Mouse (Mus musculus): ENCODE results near the gene Gm10491. TPM values are rescaled to one million over a fixed set of nuclear protein-coding genes. Genes with fewer than 3 reads are reported as not detected.

Gm10491 gene
- polyA plus RNA-seq (2012; rRNA removed) (not detected in 2 replicates), polyA plus RNA-seq (2014; fragmentation: Nextera tagmentation; extraction: Ambion mirVana) (not detected in 2 replicates)

DNA sequence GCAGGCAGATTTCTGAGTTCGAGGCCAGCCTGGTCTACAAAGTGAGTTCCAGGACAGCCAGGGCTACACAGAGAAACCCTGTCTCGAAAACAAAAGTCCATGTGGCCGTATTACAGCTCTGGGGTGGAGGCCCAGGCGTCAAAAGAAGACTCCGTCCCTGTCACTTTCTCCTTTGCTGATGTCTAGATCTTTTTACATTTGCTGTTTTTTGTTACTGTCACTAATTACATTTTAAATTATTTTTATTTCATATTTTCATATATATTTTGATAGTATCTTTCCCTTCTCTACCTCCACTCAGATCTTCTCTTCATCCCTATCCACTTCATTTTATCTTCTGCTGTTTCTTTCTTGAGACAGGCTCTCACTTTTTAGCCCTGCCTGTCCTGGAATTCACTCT is at the start of gene Gm10491:
Gene Gm10491 (minus strand): TSS at position 101 of the 400 bp plus-strand sequence.
- no peaks in the 10 kb centered on the region for H3K9me3 ChIP-seq (ENCODE audit: control insufficient read depth, low read length)
- H3K4me1 ChIP-seq (ENCODE audit: control insufficient read depth, insufficient read depth, low read length), result no peaks in the 10 kb centered on the region
- H3K4me2 ChIP-seq (replicated peaks; ENCODE audit: low read depth, low read length, severe bottlenecking), result no peak within 1 kb of the TSS
- no peak for TF ChIP-seq POLR2A (IDR thresholded peaks at IDR 0.05; ENCODE audit: borderline replicate concordance, extremely low read depth, insufficient read depth, insufficient read length)
- DNase-seq (ENCODE audit: low spot score) (no peak), ATAC-seq (ENCODE audit: low FRiP score, low read depth) (no peak)
- no peak within 1 kb of the TSS for H3K4me3 ChIP-seq (replicated peaks; ENCODE audit: low read length)
- 87% methylated on average over 4 of the region's 5 CpGs for WGBS
- peaks cover 10% of the 10 kb centered on the region for H3K36me3 ChIP-seq (ENCODE audit: control insufficient read depth, insufficient read depth, low read length)
- no peak within 1 kb of the TSS for H3K9ac ChIP-seq (ENCODE audit: low read depth, low read length, severe bottlenecking)
- no peak within 1 kb of the TSS for H3K27ac ChIP-seq (replicated peaks; ENCODE audit: low read depth, low read length)
- H3K27me3 ChIP-seq (ENCODE audit: control insufficient read depth, insufficient read depth, low read length), result no peaks in the 10 kb centered on the region

DNA sequence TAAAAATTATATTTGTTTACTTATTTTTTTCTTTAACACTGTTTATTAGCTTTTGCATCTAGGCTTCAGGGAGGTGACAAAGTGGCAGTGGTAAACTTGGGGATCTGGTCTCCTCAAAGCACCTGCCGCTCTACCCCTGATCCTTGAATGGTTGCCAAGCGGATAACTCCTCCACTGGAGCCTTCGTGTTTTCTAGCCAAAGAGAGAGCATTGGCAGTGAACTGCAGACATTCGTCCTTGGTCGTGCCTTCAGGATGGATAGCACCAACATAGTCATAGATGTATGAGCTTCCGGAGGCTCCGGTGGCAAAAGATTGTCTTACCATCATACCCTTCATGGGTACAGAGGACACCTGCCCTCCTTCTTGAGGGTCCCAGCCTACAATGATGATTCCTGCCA is 42.5 kb upstream of the Gm10491 start:
- H3K4me2 ChIP-seq (replicated peaks; ENCODE audit: low read depth, low read length, severe bottlenecking), result no peak overlapping the region
- DNase-seq (ENCODE audit: low spot score) (no peak), ATAC-seq (ENCODE audit: low FRiP score, low read depth) (no peak)
- no peaks in the 10 kb centered on the region for H3K36me3 ChIP-seq (ENCODE audit: control insufficient read depth, insufficient read depth, low read length)
- no peak overlapping the region for H3K4me3 ChIP-seq (replicated peaks; ENCODE audit: low read length)
- H3K4me1 ChIP-seq (ENCODE audit: control insufficient read depth, insufficient read depth, low read length), result no peaks in the 10 kb centered on the region
- no peaks in the 10 kb centered on the region for H3K9me3 ChIP-seq (ENCODE audit: control insufficient read depth, low read length)
- no peak overlapping the region for H3K27ac ChIP-seq (replicated peaks; ENCODE audit: low read depth, low read length)
- H3K27me3 ChIP-seq (ENCODE audit: control insufficient read depth, insufficient read depth, low read length), result no peaks in the 10 kb centered on the region
- WGBS, result 88% methylated on average over 7 of the region's 7 CpGs
- no peak overlapping the region for H3K9ac ChIP-seq (ENCODE audit: low read depth, low read length, severe bottlenecking)
- no peak for TF ChIP-seq POLR2A (IDR thresholded peaks at IDR 0.05; ENCODE audit: borderline replicate concordance, extremely low read depth, insufficient read depth, insufficient read length)

DNA sequence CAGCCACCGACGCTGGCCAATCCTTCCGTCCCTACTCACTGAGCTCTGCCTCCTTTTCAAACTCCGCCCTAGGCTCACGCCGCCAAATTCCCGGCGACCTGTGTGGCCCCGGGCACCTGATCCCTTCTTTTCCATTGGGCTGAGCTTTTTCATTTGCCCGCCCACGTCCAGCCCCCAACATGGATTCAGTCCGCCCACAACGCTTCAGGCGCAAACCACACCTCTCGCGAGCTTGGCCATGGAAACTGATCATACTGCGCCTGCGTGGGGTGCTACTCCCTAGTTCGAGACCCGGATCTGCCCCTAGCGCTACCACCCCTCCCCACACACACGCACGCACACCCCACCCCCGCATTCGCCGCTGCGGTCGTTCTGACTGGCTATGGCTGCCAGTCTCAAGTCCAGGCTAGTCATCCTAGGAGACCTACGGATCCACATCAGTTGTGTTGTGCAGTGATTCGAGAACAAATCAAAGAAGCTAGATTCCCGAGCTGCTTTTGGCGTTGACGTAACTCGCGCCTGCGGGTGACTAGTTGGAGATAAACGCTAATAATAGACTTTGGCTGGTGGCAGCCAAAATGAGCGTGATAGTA is 40.4 kb upstream of the Gm10491 start:
- Histone ChIP-seq H3K27ac (replicated peaks; ENCODE audit: low read depth, low read length) (0 out of 2 replicates have a peak overlapping the region, but pooled peaks have one; percentile 33), H3K9ac (ENCODE audit: low read depth, low read length, severe bottlenecking) (peak overlapping the region; percentile 54), H3K27me3 (ENCODE audit: control insufficient read depth, insufficient read depth, low read length) (no peaks in the 10 kb centered on the region), H3K4me1 (ENCODE audit: control insufficient read depth, insufficient read depth, low read length) (no peaks in the 10 kb centered on the region), H3K36me3 (ENCODE audit: control insufficient read depth, insufficient read depth, low read length) (peaks cover 2% of the 10 kb centered on the region), H3K9me3 (ENCODE audit: control insufficient read depth, low read length) (no peaks in the 10 kb centered on the region), H3K4me2 (replicated peaks; ENCODE audit: low read depth, low read length, severe bottlenecking) (peak overlapping the region; percentile 45), H3K4me3 (replicated peaks; ENCODE audit: low read length) (peak overlapping the region; percentile 46)
- peak; percentile 92 for DNase-seq (ENCODE audit: low spot score)
- 22% methylated on average over 38 of the region's 38 CpGs for WGBS
- peak; percentile 99 for ATAC-seq (ENCODE audit: low FRiP score, low read depth)
- TF ChIP-seq POLR2A (IDR thresholded peaks at IDR 0.05; ENCODE audit: borderline replicate concordance, extremely low read depth, insufficient read depth, insufficient read length), result no peak

DNA sequence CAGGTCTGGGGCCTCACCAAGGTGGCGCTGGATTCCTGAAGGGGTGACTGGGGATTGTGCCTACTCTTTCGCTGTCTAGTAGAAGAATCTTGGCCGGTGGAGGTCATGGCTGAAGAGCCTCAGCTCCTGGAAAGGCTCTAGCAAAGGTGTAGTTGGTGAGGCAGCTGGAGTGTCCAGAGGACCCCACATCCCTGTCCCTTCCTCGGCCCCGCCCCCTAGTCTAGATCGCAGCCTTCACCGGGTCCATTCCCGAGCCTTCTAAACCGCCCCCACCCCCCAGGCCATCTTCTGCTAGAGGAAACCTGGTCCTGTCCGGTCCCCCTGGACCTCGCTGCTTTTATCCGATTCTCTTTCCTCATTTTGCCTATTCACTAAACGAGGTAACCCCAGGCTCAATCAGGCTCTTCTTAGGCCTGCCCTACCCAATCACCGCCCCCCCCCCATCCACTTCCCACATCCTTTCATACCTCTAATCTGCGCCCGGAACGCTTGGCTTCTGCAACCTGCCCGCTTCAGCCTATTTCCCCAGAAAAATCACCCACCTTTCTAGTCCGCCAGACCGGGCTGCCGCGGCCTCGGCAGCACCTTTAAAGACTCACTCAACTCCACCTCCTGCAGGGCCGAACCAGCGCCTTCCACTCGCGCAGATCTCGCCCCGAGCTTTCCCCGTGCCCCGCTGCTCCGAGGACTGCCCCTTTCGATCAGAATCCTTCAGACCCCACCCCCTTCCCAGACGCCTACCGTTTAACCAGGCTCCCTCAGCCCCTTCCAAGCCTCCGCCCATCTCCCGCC is 39.7 kb upstream of the Gm10491 start, which contains the start of gene Hdac6:
Gene Hdac6 (minus strand): TSS at position 782 of the 792 bp plus-strand sequence.
- Histone ChIP-seq H3K9me3 (ENCODE audit: control insufficient read depth, low read length) (no peaks in the 10 kb centered on the region), H3K4me1 (ENCODE audit: control insufficient read depth, insufficient read depth, low read length) (no peaks in the 10 kb centered on the region), H3K4me2 (replicated peaks; ENCODE audit: low read depth, low read length, severe bottlenecking) (peak within 1 kb of the TSS; percentile 46), H3K36me3 (ENCODE audit: control insufficient read depth, insufficient read depth, low read length) (peaks cover 2% of the 10 kb centered on the region), H3K4me3 (replicated peaks; ENCODE audit: low read length) (peak within 1 kb of the TSS; percentile 46), H3K9ac (ENCODE audit: low read depth, low read length, severe bottlenecking) (peak within 1 kb of the TSS; percentile 54), H3K27ac (replicated peaks; ENCODE audit: low read depth, low read length) (0 out of 2 replicates have a peak within 1 kb of the TSS, but pooled peaks have one; percentile 33), H3K27me3 (ENCODE audit: control insufficient read depth, insufficient read depth, low read length) (no peaks in the 10 kb centered on the region)
- DNase-seq (ENCODE audit: low spot score), result no peak
- no peak for ATAC-seq (ENCODE audit: low FRiP score, low read depth)
- WGBS, result 29% methylated on average over 31 of the region's 37 CpGs
- peak; percentile 47; the same call in 1 of the 2 replicates for TF ChIP-seq POLR2A (IDR thresholded peaks at IDR 0.05; ENCODE audit: borderline replicate concordance, extremely low read depth, insufficient read depth, insufficient read length)

DNA sequence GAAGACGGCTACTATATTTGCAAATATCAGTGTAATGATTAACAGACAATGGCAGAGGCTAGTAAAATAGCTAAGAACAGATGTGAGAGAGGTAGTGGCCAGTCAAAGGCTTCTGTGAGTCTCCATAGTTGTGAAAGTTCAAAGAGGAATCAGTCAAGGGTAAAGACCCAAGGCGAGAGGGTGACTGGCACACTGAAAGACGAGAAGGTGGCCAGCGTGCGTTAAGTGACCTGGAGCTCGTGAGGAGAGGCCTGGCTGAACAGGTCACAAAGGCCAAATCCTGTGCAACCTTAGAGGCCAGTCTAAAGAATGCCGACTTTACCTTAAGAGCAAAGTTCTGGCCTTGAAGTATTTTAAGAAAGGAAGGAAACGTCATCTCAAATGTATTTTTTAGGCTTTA is 38.0 kb upstream of the Gm10491 start:
- H3K9ac ChIP-seq (ENCODE audit: low read depth, low read length, severe bottlenecking), result no peak overlapping the region
- H3K4me1 ChIP-seq (ENCODE audit: control insufficient read depth, insufficient read depth, low read length), result no peaks in the 10 kb centered on the region
- H3K4me3 ChIP-seq (replicated peaks; ENCODE audit: low read length), result no peak overlapping the region
- no peak overlapping the region for H3K27ac ChIP-seq (replicated peaks; ENCODE audit: low read depth, low read length)
- H3K27me3 ChIP-seq (ENCODE audit: control insufficient read depth, insufficient read depth, low read length), result no peaks in the 10 kb centered on the region
- H3K9me3 ChIP-seq (ENCODE audit: control insufficient read depth, low read length), result no peaks in the 10 kb centered on the region
- WGBS, result 71% methylated on average over 8 of the region's 8 CpGs
- DNase-seq (ENCODE audit: low spot score), result no peak
- no peak for TF ChIP-seq POLR2A (IDR thresholded peaks at IDR 0.05; ENCODE audit: borderline replicate concordance, extremely low read depth, insufficient read depth, insufficient read length)
- H3K4me2 ChIP-seq (replicated peaks; ENCODE audit: low read depth, low read length, severe bottlenecking), result no peak overlapping the region
- ATAC-seq (ENCODE audit: low FRiP score, low read depth), result no peak
- H3K36me3 ChIP-seq (ENCODE audit: control insufficient read depth, insufficient read depth, low read length), result peaks cover 5% of the 10 kb centered on the region
